10 mouse cellular contexts compared by ENCODE assay signal in the genomic region with DNA sequence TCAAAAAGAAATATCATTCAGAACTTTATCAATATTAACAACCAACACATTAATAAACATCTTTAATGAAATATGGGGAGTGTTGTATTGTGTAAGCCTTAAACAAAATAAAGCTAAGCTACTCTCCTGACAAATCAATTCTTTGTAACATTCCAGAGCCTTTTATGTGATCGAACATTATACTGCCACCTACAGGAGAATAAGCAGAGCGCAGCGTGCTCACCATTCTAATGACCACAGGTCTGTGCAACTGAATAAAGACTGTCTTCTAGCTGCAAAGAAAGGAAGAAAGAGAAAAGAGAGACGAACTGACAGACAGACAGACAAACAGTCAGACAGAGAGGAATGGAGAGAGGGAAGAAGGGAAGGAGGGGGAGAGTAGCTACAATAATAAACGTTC. TPM values are rescaled to one million over a fixed set of nuclear protein-coding genes. Genes with fewer than 3 reads are reported as not detected.
DNase-seq lines count a peak whose midpoint lies in the region; ATAC-seq lines count a peak whose summit lies in the region.
"Had no signal": no experiment of that assay in that cellular context is flagged by ENCODE, and none has a peak within 500 bp of the region (broad histone marks: within the 10 kb centered on the region; RNA-seq: fewer than 3 reads in every experiment).

No protein-coding gene starts in this region.

- ATAC-seq in frontal cortex, adult (ENCODE audit: low TSS enrichment) = peak; percentile 55; the same call in 1 of the 2 replicates
- ATAC-seq in common myeloid progenitor, adult 5-6 weeks (replicated peaks; ENCODE audit: low read depth, poor library complexity, severe bottlenecking) = peak; percentile 96

- no peak for DNase-seq in frontal cortex, postnatal 25 days (ENCODE audit: low spot score in 2 of 2)
- DNase-seq in thymus, postnatal 0 days (ENCODE audit: low spot score) = peak; percentile 28
- DNase-seq in thymus, postnatal 36 days = no peak
- DNase-seq in kidney, adult 9 months = peak; percentile 54
- DNase-seq in lung, postnatal 14 days = peak; percentile 30
- peak; percentile 6 for DNase-seq in thymus, postnatal 25 days

RNA-seq across cellular contexts. Expression of a gene that starts 27.1 kb away (rescaled TPM):
- 0.69 and 0.74 TPM in 2 replicates for polyA plus RNA-seq in thymus, postnatal 0 days (2015; fragmentation: Nextera tagmentation; extraction: Ambion mirVana)
- total RNA-seq in common myeloid progenitor, adult 5-6 weeks (2017) = 18.8 and 22.1 TPM in 2 replicates

RNA-seq across cellular contexts. Expression of a gene that starts 29.8 kb away (rescaled TPM):
- 0.48 and 0.49 TPM in 2 replicates for polyA plus RNA-seq in thymus, postnatal 0 days (2015; fragmentation: Nextera tagmentation; extraction: Ambion mirVana)
- total RNA-seq in common myeloid progenitor, adult 5-6 weeks (2017) = 1.6 TPM in 2 replicates

RNA-seq across cellular contexts. Expression of a gene that starts 49.2 kb away (rescaled TPM):
- not detected in 2 replicates for polyA plus RNA-seq in thymus, postnatal 0 days (2015; fragmentation: Nextera tagmentation; extraction: Ambion mirVana)
- total RNA-seq in common myeloid progenitor, adult 5-6 weeks (2017) = 1.4 TPM in 1 of 2 replicates, not detected in the other
- polyA plus RNA-seq: limb, embryonic 13.5 days; stomach, embryonic 16.5 days had no signal

RNA-seq across cellular contexts. Expression of a gene that starts 58.6 kb away (rescaled TPM):
- 94.0 and 101 TPM in 2 replicates for polyA plus RNA-seq in thymus, postnatal 0 days (2015; fragmentation: Nextera tagmentation; extraction: Ambion mirVana)
- 154 and 175 TPM in 2 replicates for total RNA-seq in common myeloid progenitor, adult 5-6 weeks (2017)

Comparison
In these comparisons a context has a peak if more than half of its experiments do, and no peak if none do; other contexts are left out.
1. DNase-seq: peak in thymus, postnatal 0 days (single experiment), kidney, adult 9 months (single experiment), lung, postnatal 14 days (single experiment) and thymus, postnatal 25 days (single experiment); none in frontal cortex, postnatal 25 days (0 of 2) and thymus, postnatal 36 days (0 of 2).